In genomic region chr7:105650639-105651435, GRCm38 (mm10) we compare ENCODE assay signal across 8 mouse cellular contexts. TPM values are rescaled to one million over a fixed set of nuclear protein-coding genes. Genes with fewer than 3 reads are reported as not detected.
A peak's percentile ranks its signal among the peaks of the same experiment; 100 is the strongest.
DNase-seq lines count a peak whose midpoint lies in the region; ATAC-seq and TF ChIP-seq lines count a peak whose summit lies in the region.

Gene Dnhd1, plus strand, starts transcription at chr7:105650827.

- dilution Hi-C loops in CH12.LX (cut with MboI; ENCODE audit: extremely low pct_ligation_motif_present, extremely low pct_unique_long_range_greater_than_20kb, low sequenced_read_pairs): no loop called here

- in situ Hi-C loops in CH12.LX (cut with MboI; ENCODE audit: low pct_ligation_motif_present, low pct_unique_long_range_greater_than_20kb, low sequenced_read_pairs): no loop called here

- TF ChIP-seq CTCF in CH12.LX (conservative IDR thresholded peaks at IDR 0.05 in 1 of 2, IDR thresholded peaks at IDR 0.05 in 1 of 2; ENCODE audit: low read depth in 2 of 2, low read length in 2 of 2): peak; percentile 15 to 74; a peak in 3 of 4 replicates
- peak; percentile 65 for TF ChIP-seq CTCF in brain, embryonic 14.5 days (IDR thresholded peaks at IDR 0.05; ENCODE audit: borderline replicate concordance, extremely low read depth, insufficient read depth, insufficient read length)
- TF ChIP-seq CTCF in embryonic fibroblast, embryonic 13.5 days (IDR thresholded peaks at IDR 0.05; ENCODE audit: borderline replicate concordance, insufficient read depth, low read length): peak; percentile 33; the same call in 1 of the 2 replicates

- no peak within 1 kb of the TSS for H3K27ac ChIP-seq in CH12.LX (ENCODE audit: insufficient read depth, low read depth)
- 0 out of 2 replicates have a peak within 1 kb of the TSS, but pooled peaks have one; percentile 21 for H3K27ac ChIP-seq in embryonic fibroblast, embryonic 13.5 days (ENCODE audit: insufficient read depth, low read length)
- H3K27ac ChIP-seq in heart, embryonic 11.5 days (ENCODE audit: low read depth, low read length): no peak within 1 kb of the TSS
- peak within 1 kb of the TSS; percentile 26 for H3K27ac ChIP-seq in kidney, embryonic 14.5 days (ENCODE audit: low read depth, low read length)
- peak within 1 kb of the TSS; percentile 39; the same call in 1 of the 2 replicates for H3K27ac ChIP-seq in neural tube, embryonic 13.5 days (replicated peaks)

- no peaks in the 10 kb centered on the region for H3K27me3 ChIP-seq in CH12.LX (replicated peaks)
- no peaks in the 10 kb centered on the region for H3K27me3 ChIP-seq in heart, embryonic 11.5 days (ENCODE audit: control insufficient read depth, insufficient read depth, low read length)
- H3K27me3 ChIP-seq in kidney, embryonic 14.5 days (ENCODE audit: control insufficient read depth, insufficient read depth, low read length): no peaks in the 10 kb centered on the region
- H3K27me3 ChIP-seq in neural tube, embryonic 13.5 days: no peaks in the 10 kb centered on the region

- H3K79me2 ChIP-seq in CH12.LX (replicated peaks; ENCODE audit: control insufficient read depth, extremely low read depth, insufficient read depth, poor library complexity, severe bottlenecking): no peaks in the 10 kb centered on the region

- TF ChIP-seq RAD21 in CH12.LX (IDR thresholded peaks at IDR 0.05; ENCODE audit: low read depth, low read length): peak; percentile 25

- H3K4me3 ChIP-seq in CH12.LX (replicated peaks in 1 of 3; ENCODE audit: low read depth in 2 of 3, low read length in 2 of 3, poor library complexity in 1 of 3): peak within 1 kb of the TSS; percentile 36 to 65 (median 42)
- peak within 1 kb of the TSS; percentile 26 for H3K4me3 ChIP-seq in embryonic fibroblast, embryonic 13.5 days (ENCODE audit: insufficient read depth, low read length)
- peak within 1 kb of the TSS; percentile 43 for H3K4me3 ChIP-seq in heart, embryonic 11.5 days (ENCODE audit: low read depth, low read length)
- H3K4me3 ChIP-seq in kidney, embryonic 14.5 days (ENCODE audit: low read length): peak within 1 kb of the TSS; percentile 43
- H3K4me3 ChIP-seq in neural tube, embryonic 13.5 days: peak within 1 kb of the TSS; percentile 32

- ATAC-seq in heart, embryonic 11.5 days (replicated peaks; ENCODE audit: insufficient number of reproducible peaks, low FRiP score, low TSS enrichment): peak; percentile 88
- peak; percentile 97 for ATAC-seq in kidney, embryonic 14.5 days (ENCODE audit: low FRiP score, low TSS enrichment)
- peak; percentile 95 for ATAC-seq in neural tube, embryonic 13.5 days (ENCODE audit: low read depth)

- peak within 1 kb of the TSS; percentile 61; the same call in 1 of the 2 replicates for H3K9ac ChIP-seq in CH12.LX (ENCODE audit: insufficient read depth, low read depth)
- peak within 1 kb of the TSS; percentile 47 for H3K9ac ChIP-seq in heart, embryonic 11.5 days (ENCODE audit: low read depth, low read length)
- H3K9ac ChIP-seq in kidney, embryonic 14.5 days (ENCODE audit: low read depth, low read length): peak within 1 kb of the TSS; percentile 40; the same call in 1 of the 2 replicates
- peak within 1 kb of the TSS; percentile 44 for H3K9ac ChIP-seq in neural tube, embryonic 13.5 days

- no peak for TF ChIP-seq EP300 in CH12.LX (IDR thresholded peaks at IDR 0.05; ENCODE audit: low read length)

- TF ChIP-seq POLR2A in CH12.LX (IDR thresholded peaks at IDR 0.05; ENCODE audit: low read depth, low read length): no peak; the same call in 1 of the 2 replicates
- TF ChIP-seq POLR2A in brain, embryonic 14.5 days (IDR thresholded peaks at IDR 0.05; ENCODE audit: borderline replicate concordance, extremely low read depth, insufficient read depth, insufficient read length, poor library complexity, severe bottlenecking): no peak
- TF ChIP-seq POLR2A in embryonic fibroblast, embryonic 13.5 days (IDR thresholded peaks at IDR 0.05; ENCODE audit: low read depth, low read length): peak; percentile 53; the same call in 1 of the 2 replicates

- no peaks in the 10 kb centered on the region for H3K9me3 ChIP-seq in CH12.LX (replicated peaks; ENCODE audit: low read length)
- H3K9me3 ChIP-seq in heart, embryonic 11.5 days (replicated peaks; ENCODE audit: control insufficient read depth, low read length): no peaks in the 10 kb centered on the region
- H3K9me3 ChIP-seq in kidney, embryonic 14.5 days (ENCODE audit: control insufficient read depth, low read length): no peaks in the 10 kb centered on the region
- no peaks in the 10 kb centered on the region for H3K9me3 ChIP-seq in neural tube, embryonic 13.5 days

- 2% methylated on average over 17 of the region's 17 CpGs for WGBS in heart, embryonic 11.5 days (ENCODE audit: insufficient replicate concordance)
- WGBS in kidney, embryonic 14.5 days: 2% methylated on average over 17 of the region's 17 CpGs
- 2% methylated on average over 17 of the region's 17 CpGs for WGBS in neural tube, embryonic 13.5 days

- DNase-seq in CH12.LX (ENCODE audit: extremely low read depth): peak; percentile 70
- peak; percentile 78 for DNase-seq in brain, embryonic 14.5 days (ENCODE audit: low read depth)
- peak; percentile 86 to 91 for DNase-seq in lung, adult 18-20 months
- peak; percentile 55 to 60 for DNase-seq in thymus, adult 18-20 months

- peak within 1 kb of the TSS; percentile 95 for H3K4me2 ChIP-seq in CH12.LX (ENCODE audit: insufficient read depth, low read depth, poor library complexity, severe bottlenecking)
- H3K4me2 ChIP-seq in heart, embryonic 11.5 days: peak within 1 kb of the TSS; percentile 82
- H3K4me2 ChIP-seq in kidney, embryonic 14.5 days (replicated peaks; ENCODE audit: low read depth, low read length): peak within 1 kb of the TSS; percentile 64
- peak within 1 kb of the TSS; percentile 64 for H3K4me2 ChIP-seq in neural tube, embryonic 13.5 days

- peaks cover 0 to 19% of the 10 kb centered on the region in 2 experiments for H3K36me3 ChIP-seq in CH12.LX (replicated peaks in 1 of 2; ENCODE audit: control insufficient read depth in 1 of 2, insufficient read depth in 1 of 2, low read length in 1 of 2)
- H3K36me3 ChIP-seq in heart, embryonic 11.5 days (ENCODE audit: control insufficient read depth, insufficient read depth, low read length): no peaks in the 10 kb centered on the region
- no peaks in the 10 kb centered on the region for H3K36me3 ChIP-seq in kidney, embryonic 14.5 days (ENCODE audit: control insufficient read depth, insufficient read depth, low read length)
- peaks cover 8% of the 10 kb centered on the region for H3K36me3 ChIP-seq in neural tube, embryonic 13.5 days

- H3K4me1 ChIP-seq in CH12.LX (ENCODE audit: control insufficient read depth in 1 of 2, insufficient read depth in 2 of 2): no peaks in the 10 kb centered on the region; a peak in 1 of 4 replicates
- no peaks in the 10 kb centered on the region for H3K4me1 ChIP-seq in embryonic fibroblast, embryonic 13.5 days (ENCODE audit: control insufficient read depth, insufficient read depth, low read length)
- no peaks in the 10 kb centered on the region; the same call in 1 of the 2 replicates for H3K4me1 ChIP-seq in heart, embryonic 11.5 days (ENCODE audit: control insufficient read depth, insufficient read depth, low read length)
- no peaks in the 10 kb centered on the region for H3K4me1 ChIP-seq in kidney, embryonic 14.5 days (ENCODE audit: control insufficient read depth, insufficient read depth, low read length)
- H3K4me1 ChIP-seq in neural tube, embryonic 13.5 days (replicated peaks): peaks cover 10% of the 10 kb centered on the region

TF ChIP-seq in CH12.LX, 34 proteins besides CTCF, POLR2A, EP300 and RAD21:
- TF ChIP-seq IRF4 (IDR thresholded peaks at IDR 0.05; ENCODE audit: low read depth, low read length) (no peak), MAZ (IDR thresholded peaks at IDR 0.05; ENCODE audit: low read depth, low read length) (0 out of 2 replicates have a peak, but pooled peaks have one; percentile 41), ZC3H11A (IDR thresholded peaks at IDR 0.05; ENCODE audit: low read depth, low read length) (no peak), SMC3 (IDR thresholded peaks at IDR 0.05; ENCODE audit: low read depth, low read length) (peak; percentile 47)

RNA-seq across cellular contexts. Expression of gene Dnhd1, which starts in this region (rescaled TPM):
- total RNA-seq in CH12.LX (2012; rRNA removed): 0.04 and 0.08 TPM in 2 replicates
- 0.07 and 0.23 TPM in 2 replicates for total RNA-seq in CH12.LX (2014; rRNA removed)
- 0.31 and 0.41 TPM in 2 replicates for polyA plus RNA-seq in CH12.LX (2012; ENCODE audit: insufficient read length, low read depth)
- polyA plus RNA-seq in brain, embryonic 14.5 days (2012; rRNA removed): 6.3 and 7.0 TPM in 2 replicates
- polyA plus RNA-seq in embryonic fibroblast, embryonic 13.5 days (2011; ENCODE audit: insufficient read length, low read depth, missing spikeins): 1.6 and 3.1 TPM in 2 replicates
- 0.87 and 1.1 TPM in 2 replicates for polyA plus RNA-seq in heart, embryonic 11.5 days (2014; fragmentation: Nextera tagmentation; extraction: Ambion mirVana)
- polyA plus RNA-seq in kidney, embryonic 14.5 days (2014; fragmentation: Nextera tagmentation; extraction: Ambion mirVana): 1.3 and 2.0 TPM in 2 replicates
- polyA plus RNA-seq in neural tube, embryonic 13.5 days (2015; fragmentation: Nextera tagmentation; extraction: Ambion mirVana): 1.0 and 1.2 TPM in 2 replicates

Comparison
In these comparisons a context has a peak if more than half of its experiments do, and no peak if none do; other contexts are left out.
1. Peak in DNase-seq, H3K4me3 ChIP-seq, H3K9ac ChIP-seq and H3K4me2 ChIP-seq in CH12.LX; RNA of the gene not detected or under 1 TPM.
2. H3K27ac ChIP-seq: peak in embryonic fibroblast, embryonic 13.5 days (single experiment), kidney, embryonic 14.5 days (single experiment) and neural tube, embryonic 13.5 days (single experiment); none in CH12.LX (single experiment) and heart, embryonic 11.5 days (single experiment).
3. Peak in every context shown above with its lines, with median percentiles within 50 percentile points of each other: DNase-seq, H3K4me2 ChIP-seq, H3K4me3 ChIP-seq, H3K9ac ChIP-seq, CTCF ChIP-seq and ATAC-seq.